Mouse (Mus musculus) stomach, postnatal 0 days (tissue): ENCODE measurements around the gene Slc25a33. TPM values are rescaled to one million over a fixed set of nuclear protein-coding genes. Genes with fewer than 3 reads are reported as not detected.

ENCODE experiments used
- ATAC-seq: fragments of 200-750 bp; cut with Nextera tagmentation; 2 replicates; pipeline ENCODE4 v1.8.0; 2017; ENCODE audit not compliant: low FRiP score, low TSS enrichment
- DNase-seq: peaks from one replicate; pipeline ENCODE4 v3.0.0-alpha.2; 2016; ENCODE audit warnings: low spot score
- H3K27ac ChIP-seq: fragments of 300-500 bp; sonication (generic); replicated peaks from 2 replicates; pipeline ENCODE4 v1.5.1; 2014; ENCODE audit warnings: mild to moderate bottlenecking, control low read depth
- H3K27me3 ChIP-seq: fragments of 300-500 bp; sonication (generic); 2 replicates; pipeline ENCODE4 v1.6.1; 2014; ENCODE audit warnings: low read length; ENCODE audit not compliant: control insufficient read depth, insufficient read depth
- H3K36me3 ChIP-seq: fragments of 300-500 bp; sonication (generic); 2 replicates; pipeline ENCODE4 v1.6.1; 2014; ENCODE audit warnings: low read length, mixed read lengths; ENCODE audit not compliant: control insufficient read depth, insufficient read depth
- H3K4me1 ChIP-seq: fragments of 300-500 bp; sonication (generic); replicated peaks from 2 replicates; pipeline ENCODE4 v1.6.1; 2014; ENCODE audit warnings: antibody characterized with exemption; ENCODE audit not compliant: control insufficient read depth, insufficient read depth
- H3K4me2 ChIP-seq: fragments of 300-500 bp; sonication (generic); replicated peaks from 2 replicates; pipeline ENCODE4 v1.6.1; 2014; ENCODE audit warnings: low read depth, mild to moderate bottlenecking, control low read depth, moderate library complexity
- H3K4me3 ChIP-seq: fragments of 300-500 bp; sonication (generic); 2 replicates; pipeline ENCODE4 v1.5.1; 2014; ENCODE audit warnings: low read depth, low read length, control low read depth
- H3K9ac ChIP-seq: fragments of 300-500 bp; sonication (generic); 2 replicates; pipeline ENCODE4 v1.6.1; 2014; ENCODE audit warnings: mild to moderate bottlenecking, low read length, control low read depth, mixed read lengths
- H3K9me3 ChIP-seq: fragments of 300-500 bp; sonication (generic); 2 replicates; pipeline ENCODE4 v1.6.1; 2016; ENCODE audit warnings: low read length; ENCODE audit not compliant: control insufficient read depth
- CTCF ChIP-seq: IDR thresholded peaks from 2 replicates; pipeline ENCODE4 v1.5.1; 2016; ENCODE audit warnings: antibody characterized with exemption, low read depth, mild to moderate bottlenecking, moderate library complexity
- EP300 ChIP-seq: optimal IDR thresholded peaks from 2 replicates; pipeline ENCODE3; 2016; ENCODE audit warnings: antibody characterized with exemption
- WGBS: fragments of 180-500 bp; shearing (Covaris S2); extraction: QIAGEN DNeasy Blood & Tissue Kit; methylation state at CpG from one replicate; pipeline ENCODE4 v1.1.7; 2014; 5-methylcytosine and 5-hydroxymethylcytosine counted together
- polyA plus RNA-seq: library from polyadenylated mRNA; unstranded; fragments of >200 nt; fragmentation: Nextera tagmentation; extraction: Ambion mirVana; gene quantifications from 2 replicates; pipeline ENCODE4 v1.2.1, GENCODE M21; 2015

Slc25a33 gene
- polyA plus RNA-seq, 1 experiment from 2014 or later, result 21.7 TPM

- H3K4me1 ChIP-seq, result no peaks in the 10 kb centered on the region
- no peaks in the 10 kb centered on the region for H3K27me3 ChIP-seq
- H3K36me3 ChIP-seq, result peaks cover 18% of the 10 kb centered on the region
- no peak overlapping the region for H3K4me3 ChIP-seq
- DNase-seq (no peak), ATAC-seq (no peak)
- no peak for TF ChIP-seq EP300
- TF ChIP-seq CTCF, result no peak
- 90% methylated on average over 12 of the region's 12 CpGs for WGBS
- H3K9me3 ChIP-seq, result no peaks in the 10 kb centered on the region
- H3K9ac ChIP-seq, result no peak overlapping the region
- H3K4me2 ChIP-seq, result no peak overlapping the region
- H3K27ac ChIP-seq, result no peak overlapping the region
These were observed 51.1 kb downstream of the Slc25a33 start for GRCm38 (mm10) chr4:149723021-149723390.

- ATAC-seq, result no peak
- no peaks in the 10 kb centered on the region for H3K27me3 ChIP-seq
- no peaks in the 10 kb centered on the region for H3K4me1 ChIP-seq
- DNase-seq, result no peak
- H3K36me3 ChIP-seq, result peaks cover 18% of the 10 kb centered on the region
- no peaks in the 10 kb centered on the region for H3K9me3 ChIP-seq
- H3K9ac ChIP-seq, result no peak overlapping the region
- H3K27ac ChIP-seq, result no peak overlapping the region
- WGBS, result 88% methylated on average over 24 of the region's 24 CpGs
- TF ChIP-seq CTCF, result no peak
- TF ChIP-seq EP300, result no peak
- H3K4me2 ChIP-seq, result no peak overlapping the region
- H3K4me3 ChIP-seq, result no peak overlapping the region
These were observed 51.7 kb downstream of the Slc25a33 start for GRCm38 (mm10) chr4:149722104-149723020.

- no peak overlapping the region for H3K4me3 ChIP-seq
- no peak for DNase-seq
- no peaks in the 10 kb centered on the region for H3K4me1 ChIP-seq
- TF ChIP-seq CTCF, result no peak
- TF ChIP-seq EP300, result no peak
- no peak overlapping the region for H3K4me2 ChIP-seq
- H3K36me3 ChIP-seq, result peaks cover 20% of the 10 kb centered on the region
- WGBS, result 85% methylated on average over 8 of the region's 8 CpGs
- ATAC-seq, result no peak
- H3K27me3 ChIP-seq, result no peaks in the 10 kb centered on the region
- no peak overlapping the region for H3K27ac ChIP-seq
- no peaks in the 10 kb centered on the region for H3K9me3 ChIP-seq
- H3K9ac ChIP-seq, result no peak overlapping the region
These were observed 52.9 kb downstream of the Slc25a33 start for GRCm38 (mm10) chr4:149721163-149721562.

- no peaks in the 10 kb centered on the region for H3K27me3 ChIP-seq
These were observed 54.4 kb downstream of the Slc25a33 start for GRCm38 (mm10) chr4:149719686-149720085.

GRCm38 (mm10) chr4:149714542-149714941, 59.5 kb downstream of the Slc25a33 start:
- no peaks in the 10 kb centered on the region for H3K27me3 ChIP-seq
- no peak for TF ChIP-seq EP300
- no peak for TF ChIP-seq CTCF
- WGBS, result 77% methylated on average over 3 of the region's 3 CpGs

More at GRCm38 (mm10) chr4:149719686-149720085, 54.4 kb downstream of the Slc25a33 start:
- Histone ChIP-seq H3K4me3 (no peak overlapping the region), H3K9ac (no peak overlapping the region), H3K4me1 (no peaks in the 10 kb centered on the region), H3K27ac (no peak overlapping the region), H3K36me3 (peaks cover 23% of the 10 kb centered on the region), H3K9me3 (no peaks in the 10 kb centered on the region), H3K4me2 (no peak overlapping the region)
- ATAC-seq, result no peak
- 78% methylated on average over 6 of the region's 6 CpGs for WGBS
- TF ChIP-seq CTCF, result peak; percentile 74
- no peak for TF ChIP-seq EP300
- peak; percentile 53 for DNase-seq

GRCm38 (mm10) chr4:149711955-149712354, 62.1 kb downstream of the Slc25a33 start:
- DNase-seq (peak; percentile 62), ATAC-seq (no peak; the same call in 1 of the 2 replicates)
- Histone ChIP-seq H3K4me1 (no peaks in the 10 kb centered on the region), H3K27me3 (no peaks in the 10 kb centered on the region), H3K36me3 (peaks cover 13% of the 10 kb centered on the region), H3K27ac (no peak overlapping the region), H3K9me3 (no peaks in the 10 kb centered on the region), H3K4me3 (no peak overlapping the region), H3K9ac (no peak overlapping the region), H3K4me2 (no peak overlapping the region)
- TF ChIP-seq CTCF (peak; percentile 77), EP300 (no peak)
- WGBS, result 29% methylated on average over 7 of the region's 7 CpGs

More at GRCm38 (mm10) chr4:149714542-149714941, 59.5 kb downstream of the Slc25a33 start:
- Histone ChIP-seq H3K4me2 (no peak overlapping the region), H3K4me3 (no peak overlapping the region), H3K9me3 (no peaks in the 10 kb centered on the region), H3K9ac (no peak overlapping the region), H3K4me1 (no peaks in the 10 kb centered on the region), H3K36me3 (peaks cover 23% of the 10 kb centered on the region), H3K27ac (no peak overlapping the region)
- DNase-seq (no peak), ATAC-seq (no peak)
